Mouse (Mus musculus): ENCODE data around the gene Agk. TPM values are rescaled to one million over a fixed set of nuclear protein-coding genes. Genes with fewer than 3 reads are reported as not detected.

Agk gene
- polyA plus RNA-seq (2015; fragmentation: Nextera tagmentation; extraction: Ambion mirVana): 41.5 and 45.2 TPM in 2 replicates

DNA sequence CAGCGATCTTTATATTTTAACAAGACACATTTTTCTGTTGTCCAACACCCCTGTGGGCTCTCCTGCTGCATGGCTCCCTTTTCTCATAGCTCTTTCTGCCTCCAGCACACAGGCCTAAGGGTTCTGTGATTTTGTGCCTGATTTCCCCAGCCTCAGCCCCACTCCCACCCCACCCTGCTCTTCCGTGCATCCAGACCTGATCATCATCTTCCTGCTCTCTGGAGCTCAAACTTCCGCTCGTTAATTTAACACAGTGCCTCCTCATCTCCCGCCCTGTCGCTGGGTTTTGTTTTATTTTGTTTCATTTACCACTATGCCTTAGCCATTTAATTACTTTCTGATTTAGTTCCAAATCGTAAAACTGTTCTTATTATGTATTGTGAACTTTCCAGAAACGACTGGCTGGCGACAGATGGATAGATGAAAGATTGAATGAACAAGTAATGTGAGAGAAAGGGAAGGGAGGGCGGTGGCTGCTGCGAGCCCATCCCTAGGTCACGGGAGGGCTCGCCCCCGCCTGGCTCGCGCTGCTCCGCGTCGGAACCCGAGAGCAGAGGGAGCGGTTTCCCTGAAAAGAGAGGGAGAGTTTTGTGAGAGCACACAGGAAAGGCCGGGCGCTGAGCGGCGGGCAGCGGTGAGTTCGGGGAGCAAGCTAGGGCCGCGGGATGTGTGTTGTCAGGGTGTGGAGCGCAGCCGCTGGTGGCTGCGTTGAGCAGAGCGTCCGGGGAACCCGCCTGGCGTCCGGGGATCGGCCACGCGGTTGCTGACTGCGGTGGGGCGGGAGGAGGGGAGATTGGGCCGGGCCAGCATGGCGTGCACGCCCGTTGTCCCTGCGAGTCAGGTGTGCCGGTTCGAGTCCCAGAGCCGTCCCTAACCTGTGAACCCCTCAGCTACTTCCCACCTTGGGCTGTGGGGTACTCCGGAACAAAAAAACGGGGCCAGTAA is at the start of gene Agk:
Gene Agk, plus strand, starts transcription at position 276 of the 945 bp plus-strand sequence.
- DNase-seq (ENCODE audit: low spot score): peak; percentile 84

GRCm38 (mm10) chr6:40300707-40301106 is 24.3 kb upstream of the Agk start:
- no peak for DNase-seq (ENCODE audit: low spot score)

GRCm38 (mm10) chr6:40303379-40303778 is 21.6 kb upstream of the Agk start:
- DNase-seq (ENCODE audit: low spot score): peak; percentile 15

GRCm38 (mm10) chr6:40304972-40305371 is 20.0 kb upstream of the Agk start:
- DNase-seq (ENCODE audit: low spot score): no peak

DNA sequence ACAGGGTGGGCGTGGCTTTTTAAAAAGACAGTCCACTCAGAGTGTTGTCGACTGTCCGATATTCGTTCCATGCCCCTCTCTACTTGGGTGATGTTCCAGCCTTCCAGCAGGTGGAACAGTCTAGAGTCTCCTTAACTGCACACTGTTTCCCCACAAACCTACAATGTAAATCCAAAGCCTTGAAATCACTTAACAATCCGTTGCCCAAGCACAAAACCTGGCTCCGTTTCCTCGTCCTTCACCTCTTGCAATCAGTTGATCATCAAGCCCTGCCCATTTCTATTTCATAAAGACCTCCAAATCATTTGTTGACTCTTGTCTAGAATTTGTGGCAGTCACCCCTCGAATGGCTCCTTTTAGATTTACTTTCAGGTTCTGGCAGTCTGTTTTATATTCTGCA is 1.4 kb downstream of the Agk start:
- DNase-seq (ENCODE audit: low spot score): no peak

GRCm38 (mm10) chr6:40333497-40333896 is 8.5 kb downstream of the Agk start:
- DNase-seq (ENCODE audit: low spot score): no peak

DNA sequence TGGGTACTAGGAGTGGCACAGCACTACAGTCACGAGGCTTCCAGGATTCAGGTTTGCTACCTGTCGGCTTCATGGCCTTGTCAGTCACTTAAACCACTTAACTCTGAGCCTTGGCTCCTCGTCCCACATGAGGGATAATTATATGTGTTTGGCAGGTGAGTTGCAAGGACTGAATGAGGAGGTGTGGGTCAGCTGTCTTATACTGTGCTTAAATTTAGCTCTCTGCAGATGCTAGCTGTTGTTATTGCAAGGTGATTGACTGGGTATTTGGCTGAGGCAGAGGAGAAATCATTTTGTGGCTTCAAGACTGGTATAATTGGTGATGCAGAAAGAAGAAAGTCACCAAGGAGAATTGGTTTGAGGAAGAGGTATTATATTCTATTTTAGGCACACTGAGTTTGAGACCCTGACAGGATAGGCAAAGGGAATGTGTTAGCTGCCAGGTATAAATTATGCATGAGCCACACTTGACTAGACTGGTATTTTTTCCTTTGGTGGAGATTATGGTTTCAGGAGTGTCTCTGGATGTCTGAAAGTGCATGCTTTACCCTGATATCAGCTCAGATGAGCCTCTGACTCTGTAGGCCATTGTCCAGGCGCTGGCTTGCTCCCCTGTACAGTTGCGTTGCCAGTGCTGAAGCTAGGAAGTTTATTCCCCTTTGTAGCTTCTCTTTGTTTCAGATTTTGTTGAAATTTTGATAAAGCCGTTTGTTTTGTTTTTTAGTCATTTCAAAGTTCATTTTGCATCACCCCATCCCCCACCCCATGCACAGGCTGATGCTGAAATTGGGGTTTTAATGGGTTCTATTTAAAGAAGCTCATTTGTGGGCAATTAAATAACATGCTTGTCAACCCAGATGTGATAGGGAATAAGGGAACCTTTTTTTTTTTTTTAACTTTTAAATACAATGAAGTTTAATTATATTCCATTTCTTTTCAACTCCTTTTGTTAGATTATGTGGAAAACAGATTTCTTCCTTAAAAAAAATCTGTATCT is 12.1 kb downstream of the Agk start:
- DNase-seq (ENCODE audit: low spot score): no peak

DNA sequence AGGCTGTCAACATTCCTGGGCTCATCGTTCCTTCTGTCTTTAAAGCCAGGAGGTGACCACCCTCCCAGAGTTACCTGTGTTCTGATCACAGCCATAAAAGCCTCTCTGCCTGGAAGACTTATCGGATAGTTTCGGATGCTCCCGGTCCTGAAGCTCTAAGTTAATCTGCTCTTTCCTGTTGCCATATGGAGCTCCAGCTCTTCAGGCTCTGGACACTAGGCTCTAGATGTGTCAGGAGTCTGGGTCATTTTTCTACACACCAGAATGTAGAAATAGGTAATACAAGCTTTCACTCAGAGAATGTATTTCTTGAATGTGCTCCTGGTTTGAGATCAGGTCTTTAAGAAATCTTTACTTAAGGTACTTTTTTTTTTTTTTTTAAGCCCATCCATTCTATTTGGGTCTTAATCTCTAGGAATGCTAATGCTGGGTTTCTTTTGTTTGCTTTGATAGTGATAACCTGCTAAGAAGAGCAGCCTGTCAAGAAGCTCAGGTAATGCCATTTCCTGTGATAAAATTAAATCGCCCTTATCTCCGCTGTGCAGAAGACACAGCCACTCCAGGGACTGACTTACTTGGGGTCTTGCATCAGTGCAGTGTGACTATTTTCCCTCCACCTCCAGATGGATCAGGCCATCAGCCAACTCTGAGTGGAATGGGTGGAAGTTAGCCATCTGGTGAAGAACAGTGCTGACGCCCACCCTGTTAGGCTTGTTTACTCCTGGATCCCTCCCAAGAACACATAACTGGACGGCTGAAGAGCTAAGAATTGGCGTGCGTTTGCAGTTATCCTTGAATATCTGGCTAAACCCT is 22.2 kb downstream of the Agk start:
- DNase-seq (ENCODE audit: low spot score): no peak

- DNase-seq (ENCODE audit: low spot score): no peak
Observed at GRCm38 (mm10) chr6:40347772-40348111, 22.8 kb downstream of the Agk start.

DNA sequence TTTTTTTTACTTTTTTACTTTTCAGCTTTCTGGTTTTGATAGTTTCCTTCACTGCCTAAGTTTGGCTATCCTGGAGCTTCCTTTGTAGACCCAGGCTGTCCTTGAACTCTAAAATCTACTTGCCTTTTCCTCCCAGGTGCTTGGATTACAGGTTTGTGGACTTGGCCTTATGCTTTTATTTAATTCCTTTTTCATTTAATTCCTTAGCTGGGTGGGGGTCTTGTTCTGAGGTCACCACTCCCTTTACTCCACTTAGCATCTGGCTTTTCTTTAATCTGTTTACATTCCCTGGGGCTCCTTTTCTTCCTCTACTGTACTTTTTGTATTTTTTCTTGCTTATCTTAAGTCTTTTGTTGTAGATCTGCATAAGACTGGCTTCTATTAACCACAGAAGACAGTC is 25.1 kb downstream of the Agk start:
- DNase-seq (ENCODE audit: low spot score): no peak

- DNase-seq (ENCODE audit: low spot score): no peak
Observed at GRCm38 (mm10) chr6:40350856-40351255, 25.9 kb downstream of the Agk start.

DNA sequence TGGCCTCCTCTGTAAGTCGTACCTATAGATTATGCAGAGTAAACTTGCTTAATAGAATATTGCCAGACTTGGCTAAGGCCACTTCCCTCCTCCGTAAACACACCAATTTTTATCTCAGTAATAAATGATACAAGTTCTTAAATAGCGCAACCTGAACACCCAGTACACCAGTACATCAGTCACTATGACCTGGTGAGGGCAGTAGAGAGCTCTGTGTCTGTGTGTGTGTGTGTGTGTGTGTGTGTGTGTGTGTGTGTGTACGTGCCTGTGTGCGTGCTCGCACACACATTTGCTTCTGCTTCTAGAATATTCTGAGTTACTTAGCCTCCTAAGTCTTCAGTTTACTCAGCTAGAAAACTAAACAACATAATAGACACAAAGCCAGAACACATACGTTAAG is 28.4 kb downstream of the Agk start:
- DNase-seq (ENCODE audit: low spot score): peak; percentile 14

DNA sequence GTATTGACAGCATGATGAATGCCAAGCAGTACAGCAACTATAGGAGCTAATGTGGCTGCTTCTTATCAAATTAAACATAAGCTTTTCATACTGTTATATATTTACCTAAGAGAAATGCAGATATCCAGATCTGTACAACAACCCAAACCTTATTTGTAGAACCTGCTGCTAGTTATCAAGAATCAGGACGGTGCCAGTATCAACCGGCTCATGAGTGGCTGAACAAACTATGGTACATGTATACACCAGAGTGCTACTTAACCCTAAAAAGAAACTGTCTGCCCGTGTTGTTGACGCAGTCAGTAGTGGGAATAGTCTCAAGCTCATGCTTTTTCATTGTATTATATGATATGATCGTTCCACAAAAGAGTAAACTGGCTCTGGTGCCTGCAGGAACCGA is 46.1 kb downstream of the Agk start:
- DNase-seq (ENCODE audit: low spot score): no peak

GRCm38 (mm10) chr6:40380181-40380580 is 55.2 kb downstream of the Agk start:
- no peak for DNase-seq (ENCODE audit: low spot score)

DNA sequence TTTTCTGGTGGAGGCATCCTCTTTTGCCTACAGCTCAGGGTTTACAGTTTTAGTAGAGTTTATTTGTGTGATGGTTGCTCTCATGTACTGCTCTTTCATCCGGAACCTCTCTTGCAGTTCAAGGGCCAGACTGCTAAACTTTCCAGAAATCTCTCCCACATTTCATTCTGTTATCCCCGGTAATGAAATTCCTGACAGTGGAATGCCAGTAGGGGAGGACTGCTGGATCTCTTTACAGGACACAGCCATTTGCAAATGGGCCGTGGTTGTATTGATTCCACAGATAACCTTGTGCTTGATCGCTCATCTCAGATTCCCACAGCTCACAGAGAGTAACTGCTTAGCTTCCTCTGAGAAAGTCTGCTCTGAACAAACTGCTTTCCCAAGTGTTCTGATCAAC is 56.9 kb downstream of the Agk start:
- DNase-seq (ENCODE audit: low spot score): no peak

DNA sequence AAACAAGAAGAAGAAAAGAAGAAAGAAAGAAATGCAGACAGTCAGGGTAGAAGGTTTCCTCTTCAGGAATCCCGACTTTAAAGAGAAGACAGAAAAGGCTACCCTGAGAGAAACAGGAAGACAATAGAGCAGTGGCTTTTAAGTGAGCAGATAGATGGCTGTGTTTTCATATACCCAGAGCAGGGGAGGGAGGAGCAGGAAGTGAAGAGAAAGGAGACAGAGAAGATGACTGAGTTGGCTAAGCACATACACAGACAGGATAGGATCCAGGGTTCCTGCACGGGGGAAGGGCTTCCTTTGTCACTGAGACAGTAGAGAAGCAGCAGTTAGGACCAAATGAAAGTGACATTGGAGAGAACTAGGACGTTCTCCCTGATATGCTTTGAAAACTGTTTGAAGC is 60.7 kb downstream of the Agk start:
- peak; percentile 8 for DNase-seq (ENCODE audit: low spot score)

- DNase-seq (ENCODE audit: low spot score): no peak
Observed at GRCm38 (mm10) chr6:40388660-40389059, 63.7 kb downstream of the Agk start.

- no peak for DNase-seq (ENCODE audit: low spot score)
Observed at GRCm38 (mm10) chr6:40390975-40391374, 66.0 kb downstream of the Agk start.

GRCm38 (mm10) chr6:40393213-40393612 is 68.2 kb downstream of the Agk start:
- peak; percentile 11 for DNase-seq (ENCODE audit: low spot score)

GRCm38 (mm10) chr6:40402031-40402430 is 77.1 kb downstream of the Agk start:
- DNase-seq (ENCODE audit: low spot score): no peak

- DNase-seq (ENCODE audit: low spot score): no peak
Observed at GRCm38 (mm10) chr6:40403640-40404285, 78.8 kb downstream of the Agk start.
